Mouse (Mus musculus) E14TG2a.4 (cell line): ENCODE results near the gene Spg21.

Source experiments
- CTCF ChIP-seq: conservative IDR thresholded peaks from 2 replicates; pipeline ENCODE4 v1.5.1; 2014; ENCODE audit warnings: low read length
- NANOG ChIP-seq: IDR thresholded peaks from 2 replicates; pipeline ENCODE4 v1.6.1; 2014; ENCODE audit warnings: borderline replicate concordance, low read length, mixed read lengths
- POU5F1 ChIP-seq: IDR thresholded peaks from 2 replicates; pipeline ENCODE4 v1.6.1; 2014; ENCODE audit warnings: low read length, borderline replicate concordance

- TF ChIP-seq CTCF (no peak), POU5F1 (no peak), NANOG (no peak)
These were observed 37.8 kb upstream of the Spg21 start, which contains the start of gene Slc51b for GRCm38 (mm10) chr9:65422760-65423501.
